In genomic region chr5:113641066-113641465, GRCm38 (mm10) we compare ENCODE assay signal across 14 mouse cellular contexts.
"Had no signal": no experiment of that assay in that cellular context is flagged by ENCODE, and none has a peak within 500 bp of the region (broad histone marks: within the 10 kb centered on the region; RNA-seq: fewer than 3 reads in every experiment).

No protein-coding gene starts in this region.

- DNase-seq: kidney, adult 18-20 months; kidney, postnatal 10 days; layer of hippocampus, adult 9-11 months; layer of hippocampus, postnatal 36 days; lung, adult 18-20 months; lung, postnatal 10 days; right cerebral cortex, postnatal 25 days; thymus, postnatal 4 days had no signal

- H3K4me2 ChIP-seq: intestine, embryonic 15.5 days; limb, embryonic 13.5 days; midbrain, embryonic 12.5 days had no signal

- ATAC-seq: intestine, embryonic 15.5 days; midbrain, embryonic 16.5 days had no signal

- H3K36me3 ChIP-seq: intestine, embryonic 15.5 days; limb, embryonic 13.5 days; midbrain, embryonic 12.5 days had no signal

- H3K27me3 ChIP-seq: intestine, embryonic 15.5 days; limb, embryonic 13.5 days had no signal

- H3K9me3 ChIP-seq: intestine, embryonic 15.5 days; limb, embryonic 13.5 days; midbrain, embryonic 12.5 days had no signal

- H3K27ac ChIP-seq: intestine, embryonic 15.5 days; limb, embryonic 13.5 days; liver, embryonic 14.5 days; midbrain, embryonic 12.5 days; stomach, postnatal 0 days had no signal

- H3K4me3 ChIP-seq: intestine, embryonic 15.5 days; limb, embryonic 13.5 days; midbrain, embryonic 12.5 days had no signal

- H3K9ac ChIP-seq: intestine, embryonic 15.5 days; limb, embryonic 13.5 days; liver, embryonic 14.5 days; midbrain, embryonic 12.5 days had no signal

- H3K4me1 ChIP-seq: midbrain, embryonic 12.5 days had no signal
